Mouse (Mus musculus): ENCODE measurements around the gene Msx1. TPM values are rescaled to one million over a fixed set of nuclear protein-coding genes. Genes with fewer than 3 reads are reported as not detected.

Msx1 gene
- polyA plus RNA-seq, 1 experiment from 2014 or later, result 176 TPM

Other genes starting within 250 kb of the Msx1 start
- gene Stk32b, start 107.4 kb downstream of the Msx1 start, polyA plus RNA-seq (2016; fragmentation: Nextera tagmentation; extraction: Ambion mirVana), result 0.39 and 0.63 TPM in 2 replicates
- gene Cytl1, start 89.1 kb downstream of the Msx1 start, polyA plus RNA-seq (2016; fragmentation: Nextera tagmentation; extraction: Ambion mirVana), result 0.70 and 0.98 TPM in 2 replicates
- 52.0 and 54.4 TPM in 2 replicates for gene Stx18, start 214.2 kb upstream of the Msx1 start, polyA plus RNA-seq (2016; fragmentation: Nextera tagmentation; extraction: Ambion mirVana)

Data from forebrain, embryonic 10.5 days (tissue).